Comparison of ENCODE assay signal across 32 mouse cellular contexts in the genomic region with DNA sequence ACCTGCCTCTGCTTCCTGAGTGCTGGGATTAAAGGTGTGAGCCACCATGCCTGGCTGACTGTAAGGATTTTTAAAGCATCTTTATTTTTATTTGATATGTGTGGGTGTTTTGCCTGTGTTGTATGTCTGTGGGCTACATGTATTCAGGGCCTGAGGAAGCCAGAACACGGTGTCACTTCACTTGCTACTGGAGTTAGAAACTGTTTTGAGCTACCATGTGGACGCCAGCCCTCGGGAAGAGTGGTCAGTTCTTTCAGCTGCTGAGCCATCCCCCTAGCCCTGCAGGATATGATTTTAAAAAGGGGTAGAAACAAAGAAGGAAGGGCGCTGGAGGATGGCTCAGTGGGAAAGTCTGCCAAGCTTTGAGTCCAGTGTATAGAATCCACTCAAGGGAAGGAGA. TPM values are rescaled to one million over a fixed set of nuclear protein-coding genes. Genes with fewer than 3 reads are reported as not detected.
"Had no signal": no experiment of that assay in that cellular context is flagged by ENCODE, and none has a peak within 500 bp of the region (broad histone marks: within the 10 kb centered on the region; RNA-seq: fewer than 3 reads in every experiment).

No protein-coding gene starts in this region.

- ATAC-seq: liver, embryonic 12.5 days; lung, postnatal 0 days; midbrain, embryonic 13.5 days; midbrain, embryonic 15.5 days; midbrain, embryonic 16.5 days had no signal

- H3K9me3 ChIP-seq: limb, embryonic 10.5 days; limb, embryonic 12.5 days; limb, embryonic 13.5 days; limb, embryonic 15.5 days; liver, embryonic 12.5 days; liver, embryonic 15.5 days; lung, embryonic 15.5 days; megakaryocyte, embryonic 14.5 days; midbrain, embryonic 10.5 days; midbrain, embryonic 12.5 days; midbrain, embryonic 13.5 days; midbrain, embryonic 15.5 days; neural tube, embryonic 12.5 days; neural tube, embryonic 13.5 days had no signal

- H3K4me3 ChIP-seq: limb, embryonic 10.5 days; limb, embryonic 12.5 days; limb, embryonic 13.5 days; limb, embryonic 15.5 days; liver, embryonic 12.5 days; liver, embryonic 15.5 days; lung, embryonic 15.5 days; megakaryocyte, embryonic 14.5 days; midbrain, embryonic 10.5 days; midbrain, embryonic 12.5 days; midbrain, embryonic 13.5 days; midbrain, embryonic 15.5 days; myocyte; neural tube, embryonic 12.5 days; neural tube, embryonic 13.5 days had no signal

- H3K4me2 ChIP-seq: limb, embryonic 12.5 days; limb, embryonic 13.5 days; limb, embryonic 15.5 days; liver, embryonic 11.5 days; liver, embryonic 15.5 days; lung, embryonic 14.5 days; lung, embryonic 15.5 days; midbrain, embryonic 11.5 days; midbrain, embryonic 12.5 days; midbrain, embryonic 13.5 days; midbrain, embryonic 15.5 days; neural tube, embryonic 12.5 days; neural tube, embryonic 13.5 days had no signal

- H3K9ac ChIP-seq: limb, embryonic 12.5 days; limb, embryonic 13.5 days; limb, embryonic 15.5 days; liver, embryonic 12.5 days; liver, embryonic 14.5 days; liver, embryonic 15.5 days; lung, embryonic 14.5 days; lung, embryonic 15.5 days; midbrain, embryonic 12.5 days; midbrain, embryonic 13.5 days; midbrain, embryonic 15.5 days; neural tube, embryonic 12.5 days; neural tube, embryonic 13.5 days had no signal

- H3K27ac ChIP-seq: limb, embryonic 10.5 days; limb, embryonic 12.5 days; limb, embryonic 13.5 days; limb, embryonic 15.5 days; liver, embryonic 12.5 days; liver, embryonic 14.5 days; liver, embryonic 15.5 days; lung, embryonic 15.5 days; macrophage; midbrain, embryonic 10.5 days; midbrain, embryonic 12.5 days; midbrain, embryonic 13.5 days; midbrain, embryonic 15.5 days; neural tube, embryonic 12.5 days; neural tube, embryonic 13.5 days had no signal

- DNase-seq: left cerebral cortex, postnatal 4 days; liver; lung, adult 18-20 months; lung, adult 2 months; lung, embryonic 14.5 days; lung, postnatal 10 days; lung, postnatal 14 days; lung, postnatal 36 days; lung, postnatal 4 days; midbrain, embryonic 14.5 days had no signal

- H3K27me3 ChIP-seq: limb, embryonic 12.5 days; limb, embryonic 13.5 days; limb, embryonic 15.5 days; liver, embryonic 12.5 days; liver, embryonic 15.5 days; lung, embryonic 15.5 days; megakaryocyte, embryonic 14.5 days; midbrain, embryonic 12.5 days; midbrain, embryonic 13.5 days; midbrain, embryonic 15.5 days; neural tube, embryonic 12.5 days; neural tube, embryonic 13.5 days had no signal

RNA-seq across cellular contexts. Expression of a gene that starts 44.9 kb away (rescaled TPM):
- total RNA-seq: monocyte, adult 5-6 weeks had no signal
